Mouse (Mus musculus) neutrophil, adult 83 days (primary cell): ENCODE results near the gene Amotl2. TPM values are rescaled to one million over a fixed set of nuclear protein-coding genes. Genes with fewer than 3 reads are reported as not detected.

ENCODE experiments used
- total RNA-seq, 2 experiments: library from RNA; stranded (reverse); gene quantifications; one replicate each; pipeline ENCODE4 v1.2.4; 2023

The Amotl2 gene
- total RNA-seq: 1 to 10 TPM; 7.3 to 9.7 TPM

DNA sequence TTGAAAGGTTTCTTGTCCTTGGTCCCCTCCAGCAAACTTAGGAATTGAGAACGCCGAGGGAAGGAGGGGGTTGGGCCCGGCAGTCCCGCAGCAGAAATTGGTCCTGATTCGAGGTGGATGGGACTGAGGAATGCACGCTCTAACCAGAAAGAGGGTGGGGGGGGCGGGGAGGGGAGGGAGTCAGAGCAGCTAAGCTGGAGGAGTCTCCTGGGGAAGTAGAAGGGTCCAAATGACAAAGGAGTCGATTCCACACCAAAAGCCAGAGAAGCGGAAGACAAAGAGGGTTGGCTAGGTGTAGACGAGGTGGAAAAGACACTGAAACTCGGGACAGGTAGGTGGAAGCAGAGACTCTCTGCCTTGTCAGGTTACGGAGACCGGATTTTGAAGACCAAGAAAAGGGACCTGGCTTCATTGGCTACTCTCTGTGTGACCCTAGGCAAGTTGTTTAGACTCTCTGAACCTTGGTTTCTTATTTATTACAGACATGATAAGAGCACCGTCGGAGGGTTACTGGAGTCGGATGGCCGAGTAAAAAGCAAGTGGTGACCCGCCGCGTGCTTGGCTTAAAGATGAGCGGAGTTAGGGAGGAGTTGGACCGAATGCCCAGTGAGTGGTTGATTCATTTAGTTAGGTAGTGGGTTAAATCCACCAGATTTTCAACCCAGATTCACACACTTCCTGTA lies at the start of gene Amotl2:
TSS of gene Amotl2 (plus strand) at position 192 of the 683 bp plus-strand sequence.

Other genes starting within 250 kb of the Amotl2 start
- not detected for gene Ky, start 210.9 kb upstream of the Amotl2 start, total RNA-seq
- gene Anapc13, start 90.4 kb upstream of the Amotl2 start, total RNA-seq: 10 to 100 TPM; 78.8 to 96.6 TPM
- 10 to 100 TPM; 19.3 to 26.6 TPM for gene Cep63, start 90.1 kb upstream of the Amotl2 start, total RNA-seq
- 1 to 10 TPM; 1.6 to 2.5 TPM for gene Ryk, start 118.2 kb downstream of the Amotl2 start, total RNA-seq